Mouse (Mus musculus) CH12.LX (cell line): ENCODE results near the gene Ssh2.

Source experiments
- CHD1 ChIP-seq: IDR thresholded peaks from 2 replicates; pipeline ENCODE4 v1.6.1; 2012; ENCODE audit warnings: low read depth, low read length, improper control_type of control experiment, inconsistent platforms
- CTCF ChIP-seq, 2 experiments: IDR thresholded peaks in 1 of 2; conservative IDR thresholded peaks in 1 of 2; 2 replicates each; pipeline ENCODE4 v1.5.1; 2011 to 2012; ENCODE audit warnings: low read depth in 2 of 2, low read length in 2 of 2, improper control_type of control experiment in 1 of 2, inconsistent platforms in 1 of 2, mild to moderate bottlenecking in 1 of 2, moderate library complexity in 1 of 2
- EP300 ChIP-seq: IDR thresholded peaks from 2 replicates; pipeline ENCODE4 v1.6.1; 2011; ENCODE audit warnings: low read length, improper control_type of control experiment
- ETS1 ChIP-seq: conservative IDR thresholded peaks from 2 replicates; pipeline ENCODE4 v1.6.1; 2012; ENCODE audit warnings: low read depth, mild to moderate bottlenecking, inconsistent platforms, low read length, improper control_type of control experiment, moderate library complexity
- POLR2A ChIP-seq: IDR thresholded peaks from 2 replicates; pipeline ENCODE4 v1.6.1; 2011; ENCODE audit warnings: low read depth, mild to moderate bottlenecking, improper control_type of control experiment, low read length

DNA sequence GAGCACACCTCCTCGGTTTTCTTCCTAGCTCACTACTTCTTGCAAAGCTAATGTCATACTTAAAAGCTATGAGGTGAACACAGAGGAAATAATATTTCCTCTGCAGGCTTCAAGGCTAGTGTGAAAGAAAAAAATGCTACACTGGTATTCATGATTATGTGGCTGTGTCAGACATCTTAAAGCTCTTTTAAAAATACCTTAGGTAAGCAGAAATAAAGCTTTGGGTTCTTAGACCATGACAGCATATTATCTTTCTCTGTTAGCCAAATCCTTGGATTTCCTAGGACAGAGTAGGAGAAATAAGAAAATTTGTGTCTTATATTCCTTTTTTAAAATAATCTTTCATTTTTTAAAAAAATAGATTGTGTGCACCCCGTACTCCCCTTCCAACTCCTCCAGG is 179.5 kb downstream of the Ssh2 start:
- TF ChIP-seq POLR2A (no peak), CHD1 (no peak), EP300 (no peak), CTCF (conservative IDR thresholded peaks at IDR 0.05 in 1 of 2, IDR thresholded peaks at IDR 0.05 in 1 of 2; ENCODE audit: low read depth in 2 of 2, low read length in 2 of 2) (no peak), ETS1 (no peak)
